Mouse (Mus musculus): Measurements from ENCODE around the gene Cflar. TPM values are rescaled to one million over a fixed set of nuclear protein-coding genes. Genes with fewer than 3 reads are reported as not detected.

Gene Cflar
- total RNA-seq, 1 experiment from 2014 or later: 80.8 TPM

GRCm38 (mm10) chr1:58710711-58711364, 470 bp upstream of the Cflar start:
- ATAC-seq (replicated peaks; ENCODE audit: low read depth, poor library complexity, severe bottlenecking): peak; percentile 38

- ATAC-seq (replicated peaks; ENCODE audit: low read depth, poor library complexity, severe bottlenecking): peak; percentile 53
These were observed 1.1 kb downstream of the Cflar start for GRCm38 (mm10) chr1:58712076-58713061.

GRCm38 (mm10) chr1:58713081-58713892, 2.0 kb downstream of the Cflar start:
- peak; percentile 11 for ATAC-seq (replicated peaks; ENCODE audit: low read depth, poor library complexity, severe bottlenecking)

GRCm38 (mm10) chr1:58713893-58714231, 2.6 kb downstream of the Cflar start:
- ATAC-seq (replicated peaks; ENCODE audit: low read depth, poor library complexity, severe bottlenecking): no peak

GRCm38 (mm10) chr1:58714361-58714760, 3.1 kb downstream of the Cflar start:
- no peak for ATAC-seq (replicated peaks; ENCODE audit: low read depth, poor library complexity, severe bottlenecking)

GRCm38 (mm10) chr1:58715536-58715935, 4.2 kb downstream of the Cflar start:
- ATAC-seq (replicated peaks; ENCODE audit: low read depth, poor library complexity, severe bottlenecking): no peak

- peak; percentile 40 for ATAC-seq (replicated peaks; ENCODE audit: low read depth, poor library complexity, severe bottlenecking)
These were observed 5.0 kb downstream of the Cflar start for GRCm38 (mm10) chr1:58716162-58716882.

GRCm38 (mm10) chr1:58716883-58717220, 5.5 kb downstream of the Cflar start:
- ATAC-seq (replicated peaks; ENCODE audit: low read depth, poor library complexity, severe bottlenecking): no peak

GRCm38 (mm10) chr1:58717589-58718270, 6.4 kb downstream of the Cflar start:
- no peak for ATAC-seq (replicated peaks; ENCODE audit: low read depth, poor library complexity, severe bottlenecking)

- ATAC-seq (replicated peaks; ENCODE audit: low read depth, poor library complexity, severe bottlenecking): no peak
These were observed 8.1 kb downstream of the Cflar start for GRCm38 (mm10) chr1:58719356-58719945.

GRCm38 (mm10) chr1:58720090-58720489, 8.8 kb downstream of the Cflar start:
- peak; percentile 18; the same call in 1 of the 2 replicates for ATAC-seq (replicated peaks; ENCODE audit: low read depth, poor library complexity, severe bottlenecking)

- no peak for ATAC-seq (replicated peaks; ENCODE audit: low read depth, poor library complexity, severe bottlenecking)
These were observed 9.7 kb downstream of the Cflar start for GRCm38 (mm10) chr1:58720988-58721387.

GRCm38 (mm10) chr1:58722115-58722938, 11.0 kb downstream of the Cflar start:
- ATAC-seq (replicated peaks; ENCODE audit: low read depth, poor library complexity, severe bottlenecking): no peak

- ATAC-seq (replicated peaks; ENCODE audit: low read depth, poor library complexity, severe bottlenecking): no peak
These were observed 11.9 kb downstream of the Cflar start for GRCm38 (mm10) chr1:58723062-58723808.

- ATAC-seq (replicated peaks; ENCODE audit: low read depth, poor library complexity, severe bottlenecking): no peak
These were observed 12.6 kb downstream of the Cflar start for GRCm38 (mm10) chr1:58723809-58724405.

GRCm38 (mm10) chr1:58724533-58724932, 13.2 kb downstream of the Cflar start:
- no peak for ATAC-seq (replicated peaks; ENCODE audit: low read depth, poor library complexity, severe bottlenecking)

- no peak for ATAC-seq (replicated peaks; ENCODE audit: low read depth, poor library complexity, severe bottlenecking)
These were observed 13.8 kb downstream of the Cflar start for GRCm38 (mm10) chr1:58725095-58725494.

All from common myeloid progenitor, adult 5-6 weeks (primary cell).